Mouse (Mus musculus) liver, adult 2 months (tissue): Measurements from ENCODE around the gene Zfp3.
"Not testable (repeated sequence)": the region's sequence is repeated elsewhere in the genome, so short reads cannot be mapped to it uniquely, and the experiment has no call there.

Source experiments
- CTCF ChIP-seq: fragments of 200-500 bp; IDR thresholded peaks from 2 replicates; pipeline ENCODE4 v1.5.1; 2011; ENCODE audit warnings: low read depth, low read length, control low read depth
- POLR2A ChIP-seq: fragments of 200-500 bp; IDR thresholded peaks from 2 replicates; pipeline ENCODE4 v1.6.1; 2011; ENCODE audit warnings: low read length, control low read depth; ENCODE audit not compliant: insufficient read depth; ENCODE audit errors: extremely low read depth

DNA sequence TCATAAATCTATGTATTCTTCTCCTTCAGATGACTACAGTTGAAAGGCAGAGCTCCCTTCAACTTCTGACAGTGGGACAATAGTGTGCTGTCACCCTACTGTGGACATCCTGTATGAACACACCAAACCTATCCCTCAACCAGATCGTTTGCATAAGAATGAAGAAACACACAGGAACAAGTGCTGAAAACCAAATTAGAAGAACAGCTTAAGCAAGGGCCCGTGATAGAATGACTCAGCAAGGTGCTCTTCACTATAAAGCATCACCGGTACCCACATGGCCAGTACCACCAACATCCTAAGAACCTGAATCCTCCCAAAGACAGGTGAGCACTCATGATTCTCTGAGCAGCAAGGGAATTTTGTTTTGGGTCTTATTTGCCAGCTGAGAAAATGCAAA, 3.6 kb upstream of the Zfp3 start:
- TF ChIP-seq POLR2A, CTCF: not testable (repeated sequence)
